Mouse (Mus musculus) left cerebral cortex, postnatal 36 days (tissue): ENCODE data around the gene Mog. TPM values are rescaled to one million over a fixed set of nuclear protein-coding genes. Genes with fewer than 3 reads are reported as not detected.

Experiments
- DNase-seq, 2 experiments: peaks; one replicate each; pipeline ENCODE4 v3.0.0; 2021 to 2022; ENCODE audit warnings: low spot score in 2 of 2, mixed read lengths in 1 of 2
- intact Hi-C: fragments of 180-260 bp; cut with DNase I; formaldehyde crosslinking; loops from one replicate; pipeline ENCODE4 v1.15.1; 2025
- total RNA-seq, 2 experiments: library from RNA; stranded (reverse); gene quantifications; 2 replicates each; pipeline ENCODE4 v1.2.3; 2021

Mog gene
- total RNA-seq, 2 experiments from 2014 or later = 48.3 to 87.0 TPM

DNA sequence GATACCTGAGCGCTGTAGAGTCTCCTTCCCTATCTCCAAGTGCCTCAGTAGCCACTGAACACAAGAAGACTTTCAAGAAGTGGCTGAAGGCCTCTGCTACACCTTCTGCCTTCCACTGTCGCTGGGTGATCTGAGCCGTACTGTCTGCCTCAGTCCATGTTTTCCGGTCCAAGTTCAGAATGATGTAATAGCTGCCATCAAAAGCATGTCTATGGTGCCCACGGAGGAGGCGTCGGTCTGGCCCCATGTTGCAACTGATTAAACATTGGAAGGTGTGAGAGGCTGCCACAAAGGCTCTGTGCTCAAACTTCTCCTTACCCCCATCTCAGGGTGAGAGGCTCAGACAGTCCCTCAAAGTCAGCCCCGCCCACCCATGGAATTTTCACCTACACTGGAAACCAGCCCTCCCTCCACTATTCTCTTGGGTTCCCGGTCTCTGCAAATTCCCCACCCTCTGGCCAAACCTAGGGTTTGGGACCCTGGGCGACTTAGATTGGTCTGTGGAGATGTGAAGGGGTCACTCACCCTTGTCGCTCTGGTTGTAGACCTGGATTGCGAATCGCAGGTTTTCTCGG lies 52.8 kb downstream of the Mog start:
- intact Hi-C loops = no loop called here
- DNase-seq = no peak

DNA sequence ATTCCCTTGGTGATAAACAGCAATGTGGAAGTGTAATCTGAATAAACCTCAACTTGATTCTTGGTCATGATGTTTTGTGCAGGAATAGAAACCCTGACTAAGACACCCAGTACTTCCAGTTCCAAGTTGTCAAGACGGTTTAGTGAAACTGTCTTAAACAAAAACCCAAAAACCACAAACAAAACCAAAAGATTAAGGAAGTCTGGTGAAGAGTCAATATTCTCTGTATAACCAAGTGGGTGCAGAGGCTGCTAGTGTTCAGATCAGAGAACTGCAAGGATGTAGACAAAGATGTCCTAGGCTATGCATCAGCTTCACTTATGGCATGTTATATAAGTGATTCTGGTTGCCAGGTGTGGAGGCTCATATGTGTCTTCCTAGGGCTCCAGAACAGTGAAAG lies 56.3 kb downstream of the Mog start:
- intact Hi-C loops = no loop called here
- no peak for DNase-seq

DNA sequence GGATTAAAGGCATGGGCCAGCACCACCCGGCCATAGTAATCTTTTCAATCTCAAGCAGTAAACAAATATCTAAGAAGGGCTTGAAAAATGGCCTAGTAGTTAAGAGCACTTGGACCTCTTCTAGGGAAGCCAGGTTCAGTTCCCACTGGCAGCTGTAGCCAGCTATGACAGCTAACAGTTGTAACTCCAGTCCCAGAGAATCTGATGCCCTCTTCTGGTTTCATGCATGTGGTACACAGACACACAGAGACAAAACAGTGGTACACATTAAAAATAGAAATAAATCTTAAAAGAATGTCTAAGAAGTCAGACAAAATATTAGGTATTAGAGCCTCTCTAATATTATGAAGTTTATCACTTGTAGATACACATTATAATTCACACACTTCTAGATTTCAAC lies 62.1 kb downstream of the Mog start:
- DNase-seq = no peak
- intact Hi-C loops = no loop called here

Other genes with a start within 250 kb of the Mog start
- gene H2-M10.6, start 211.2 kb downstream of the Mog start, total RNA-seq = not detected
- 10 to 100 TPM; 18.1 to 20.4 TPM for gene Trim26, start 186.3 kb downstream of the Mog start, total RNA-seq
- gene Trim15, start 156.2 kb downstream of the Mog start, total RNA-seq = not detected
- gene Trim10, start 153.8 kb downstream of the Mog start, total RNA-seq = not detected
- not detected for gene Trim40, start 133.3 kb downstream of the Mog start, total RNA-seq
- not detected for gene Trim31, start 125.3 kb downstream of the Mog start, total RNA-seq
- 1 to 10 TPM; 7.1 to 9.9 TPM for gene Rnf39, start 80.5 kb downstream of the Mog start, total RNA-seq
- 100 to 1,000 TPM; 126 to 130 TPM for gene Ppp1r11, start 71.7 kb downstream of the Mog start, total RNA-seq
- gene Znrd1, start 64.8 kb downstream of the Mog start, total RNA-seq = 10 to 100 TPM; 32.1 to 33.5 TPM
- gene Znrd1as, start 64.8 kb downstream of the Mog start, total RNA-seq = 1 to 10 TPM; 3.6 to 3.8 TPM
- gene 2410137M14Rik, start 42.2 kb downstream of the Mog start, total RNA-seq = not detected
- gene H2-M5, start 33.9 kb downstream of the Mog start, total RNA-seq = 1 to 10 TPM in 1 of 2 experiments, under 1 TPM in 1; 0.69 to 1.2 TPM
- 10 to 100 TPM; 11.5 to 20.4 TPM for gene Zfp57, start 22.2 kb downstream of the Mog start, total RNA-seq
- 100 to 1,000 TPM; 679 to 696 TPM for gene Gabbr1, start 22.6 kb upstream of the Mog start, total RNA-seq
- gene Olfr90, start 65.1 kb upstream of the Mog start, total RNA-seq = not detected
- not detected for gene Olfr91, start 74.9 kb upstream of the Mog start, total RNA-seq
- gene Olfr92, start 96.7 kb upstream of the Mog start, total RNA-seq = not detected
- gene Olfr93, start 138.1 kb upstream of the Mog start, total RNA-seq = not detected
- not detected for gene Ubd, start 170.5 kb upstream of the Mog start, total RNA-seq
- gene Olfr94, start 177.6 kb upstream of the Mog start, total RNA-seq = not detected
- not detected for gene Olfr95, start 189.7 kb upstream of the Mog start, total RNA-seq
- not detected for gene Olfr96, start 196.7 kb upstream of the Mog start, total RNA-seq
- not detected for gene Olfr97, start 213.9 kb upstream of the Mog start, total RNA-seq
- not detected for gene Olfr98, start 240.4 kb upstream of the Mog start, total RNA-seq
- 1 to 10 TPM; 3.2 to 3.4 TPM for gene H2-M3, start 246.8 kb upstream of the Mog start, total RNA-seq